Mouse (Mus musculus): Measurements from ENCODE around the gene Prrc2c.
"Not testable (repeated sequence)": the region's sequence is repeated elsewhere in the genome, so short reads cannot be mapped to it uniquely, and the experiment has no call there.

Prrc2c gene

DNA sequence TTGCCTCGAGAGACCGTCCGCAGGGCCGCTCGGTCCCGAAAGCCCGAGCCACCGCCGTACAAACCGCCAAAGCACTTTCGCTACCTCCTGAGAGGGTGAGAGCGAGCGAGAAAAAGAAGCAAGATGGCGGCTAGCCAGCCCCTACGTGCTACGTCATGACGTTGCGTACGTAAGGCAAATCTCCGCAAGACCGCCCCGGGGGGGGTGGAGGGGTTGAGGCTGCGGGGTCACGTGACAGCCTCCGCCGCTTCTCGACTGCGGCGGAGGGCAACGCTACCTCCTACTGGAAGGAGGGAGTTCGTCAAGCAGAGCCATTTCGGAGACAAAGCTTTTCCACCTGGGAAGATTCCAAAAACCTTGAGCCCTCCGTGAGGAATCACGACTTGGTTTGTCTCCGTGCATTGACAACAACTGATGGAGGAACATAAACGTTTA is at the start of gene Prrc2c:
TSS of gene Prrc2c (minus strand) at position 156 of the 435 bp plus-strand sequence.
- peak; percentile 97 for DNase-seq (ENCODE audit: low read depth, low spot score)

- no peak for DNase-seq (ENCODE audit: low read depth, low spot score)
Measured at GRCm38 (mm10) chr1:162785222-162785621, 44.9 kb upstream of the Prrc2c start.

GRCm38 (mm10) chr1:162783669-162784248 is 43.4 kb upstream of the Prrc2c start:
- no peak for DNase-seq (ENCODE audit: low read depth, low spot score)

DNA sequence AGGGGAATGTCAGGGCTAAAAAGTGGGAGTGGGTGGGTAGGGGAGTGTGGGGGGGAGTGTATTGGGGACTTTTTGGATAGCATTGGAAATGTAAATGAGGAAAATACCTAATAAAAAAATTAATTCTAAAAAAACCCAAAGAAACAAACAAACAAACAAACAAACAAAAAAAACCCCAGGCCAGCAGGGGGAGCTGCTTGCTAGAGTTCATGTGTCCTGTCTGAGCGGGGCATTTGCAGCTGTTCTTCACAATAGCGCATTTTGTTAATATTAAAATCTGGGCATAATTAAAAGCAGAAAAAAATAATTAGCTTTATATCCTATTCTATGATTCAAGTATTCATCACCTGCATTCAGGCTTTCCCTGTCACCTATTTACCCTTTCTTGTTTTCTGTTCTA is 40.7 kb upstream of the Prrc2c start:
- DNase-seq (ENCODE audit: low read depth, low spot score), result not testable (repeated sequence)

DNA sequence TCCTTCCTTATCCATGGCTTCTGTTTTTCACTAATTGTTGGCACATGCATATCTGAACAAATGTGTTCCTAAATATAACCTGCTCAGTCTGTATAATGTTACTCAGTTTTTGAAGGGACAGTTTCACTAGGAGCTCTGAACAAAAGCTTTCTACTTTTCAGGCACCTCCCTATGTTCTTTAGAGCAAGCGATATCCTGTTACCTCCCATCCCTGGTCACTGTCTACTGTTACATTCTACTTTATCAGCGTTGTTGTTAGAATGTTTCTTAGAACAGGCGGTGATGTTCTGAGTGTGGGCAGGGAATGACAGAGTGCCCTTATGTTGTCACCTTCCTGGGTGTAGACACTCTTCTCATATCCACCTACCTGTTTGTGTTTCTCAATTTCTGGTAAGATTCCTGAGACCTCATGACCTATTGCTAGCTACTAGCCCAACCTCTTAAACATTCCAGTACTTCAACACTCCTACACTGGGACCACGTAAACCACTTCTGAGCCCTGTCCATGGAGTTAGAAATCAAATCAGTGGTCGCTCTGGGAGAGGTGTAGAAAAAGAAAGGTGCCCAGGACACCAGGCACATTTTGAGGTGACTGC is 37.7 kb upstream of the Prrc2c start:
- DNase-seq (ENCODE audit: low read depth, low spot score), result no peak

DNA sequence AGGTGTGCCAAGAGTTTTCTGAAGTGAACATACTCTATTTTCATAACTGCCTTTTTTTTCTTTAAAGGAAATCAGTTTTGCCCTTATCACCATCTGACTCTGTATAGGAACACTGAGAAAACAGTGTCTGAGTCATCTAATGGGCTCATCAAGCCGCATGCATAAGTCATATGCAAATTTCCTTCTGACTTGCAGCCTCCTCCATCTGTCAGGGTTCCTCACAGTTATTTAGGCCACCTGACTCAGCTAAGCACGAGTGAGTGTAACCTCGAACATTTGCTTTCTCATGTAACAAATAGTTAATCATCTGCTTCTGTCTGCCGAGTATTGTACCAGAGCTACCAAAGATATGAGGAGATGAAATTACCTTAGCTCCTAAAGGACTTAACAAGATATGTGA is 33.3 kb upstream of the Prrc2c start:
- DNase-seq (ENCODE audit: low read depth, low spot score), result no peak

DNA sequence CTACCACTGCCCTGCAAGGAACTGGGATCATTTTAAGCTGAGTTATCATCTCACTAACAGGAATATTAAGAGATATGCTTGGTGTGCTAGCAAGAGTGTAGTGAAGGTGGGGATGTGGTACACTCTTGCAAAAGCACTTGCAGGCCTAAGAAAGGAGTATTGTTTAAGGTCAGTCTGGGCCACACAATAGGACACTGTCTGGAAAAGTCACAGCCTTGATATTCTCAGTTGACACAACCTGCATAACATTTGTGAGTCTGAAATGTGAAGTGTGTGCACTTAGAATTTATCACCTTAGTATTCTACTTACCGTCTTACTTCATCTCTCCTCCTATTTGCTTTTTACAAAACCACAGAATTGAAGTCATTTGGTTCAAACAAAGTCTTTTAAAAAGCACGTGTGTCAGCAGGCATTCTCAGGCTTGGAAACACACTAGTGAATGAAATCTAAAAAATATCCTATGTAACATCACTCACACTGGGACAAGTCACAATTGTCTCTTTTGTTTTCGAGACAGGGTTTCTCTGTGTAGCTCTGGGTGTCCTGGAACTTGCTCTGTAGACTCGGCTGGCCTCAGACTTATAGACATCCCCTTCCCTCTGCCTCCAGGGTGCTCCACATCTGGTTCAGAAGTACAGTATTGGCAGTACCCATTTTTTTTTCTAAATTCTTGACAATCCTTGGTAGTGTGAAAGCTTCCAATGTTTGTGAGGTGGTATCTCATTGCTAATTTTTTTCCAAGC is 31.4 kb upstream of the Prrc2c start:
- no peak for DNase-seq (ENCODE audit: low read depth, low spot score)

GRCm38 (mm10) chr1:162752009-162752408 is 11.7 kb upstream of the Prrc2c start:
- no peak for DNase-seq (ENCODE audit: low read depth, low spot score)

GRCm38 (mm10) chr1:162749607-162750006 is 9.3 kb upstream of the Prrc2c start:
- no peak for DNase-seq (ENCODE audit: low read depth, low spot score)

DNA sequence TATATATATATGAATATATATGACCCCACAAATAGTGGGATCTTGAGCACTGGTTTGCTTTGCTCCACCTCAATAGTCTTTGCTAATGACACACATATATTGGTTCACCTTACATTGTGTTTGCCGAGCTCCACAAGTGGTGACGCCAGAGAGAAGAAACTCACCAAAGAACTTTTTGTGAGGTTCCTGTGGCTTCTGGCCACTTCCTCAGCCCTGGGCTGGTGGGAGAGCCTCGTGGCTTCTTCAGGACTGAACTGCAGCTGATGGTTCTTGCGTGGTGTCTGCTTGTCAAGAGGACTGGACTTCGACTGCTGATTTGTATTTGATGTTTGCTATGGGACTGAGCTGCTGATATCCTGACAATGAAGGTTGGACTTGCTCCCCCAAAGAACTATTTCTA is 8.4 kb upstream of the Prrc2c start:
- DNase-seq (ENCODE audit: low read depth, low spot score), result no peak

DNA sequence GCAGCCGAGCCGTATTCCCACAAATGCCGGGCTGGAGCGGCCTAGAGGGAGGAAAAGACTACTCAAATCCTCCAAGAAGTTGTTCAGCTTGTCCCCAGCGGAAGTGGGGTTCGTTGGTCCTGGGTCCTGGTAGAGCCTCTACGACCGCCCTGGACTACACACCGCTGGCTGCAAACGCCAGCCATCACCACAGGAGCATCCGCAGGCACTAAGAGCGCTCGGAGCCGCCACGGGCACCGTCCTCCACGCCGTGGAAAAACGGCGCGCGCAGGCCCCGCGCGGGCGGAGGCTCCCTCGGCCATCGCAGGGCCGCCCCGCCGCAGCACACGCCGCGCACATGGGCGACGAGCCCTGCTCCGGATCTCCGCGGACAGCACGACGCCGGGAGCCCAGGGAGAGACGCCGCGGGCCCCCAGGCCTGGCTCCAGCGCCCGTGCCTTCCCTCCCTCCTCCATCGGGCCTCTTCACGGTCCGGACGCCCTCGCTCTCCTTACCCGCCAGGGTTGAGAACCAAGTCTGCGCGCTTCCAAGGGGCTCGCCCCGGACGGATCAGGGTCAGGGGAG is 443 bp downstream of the Prrc2c start:
- no peak for DNase-seq (ENCODE audit: low read depth, low spot score)

GRCm38 (mm10) chr1:162739406-162739805 is 950 bp downstream of the Prrc2c start:
- no peak for DNase-seq (ENCODE audit: low read depth, low spot score)

DNA sequence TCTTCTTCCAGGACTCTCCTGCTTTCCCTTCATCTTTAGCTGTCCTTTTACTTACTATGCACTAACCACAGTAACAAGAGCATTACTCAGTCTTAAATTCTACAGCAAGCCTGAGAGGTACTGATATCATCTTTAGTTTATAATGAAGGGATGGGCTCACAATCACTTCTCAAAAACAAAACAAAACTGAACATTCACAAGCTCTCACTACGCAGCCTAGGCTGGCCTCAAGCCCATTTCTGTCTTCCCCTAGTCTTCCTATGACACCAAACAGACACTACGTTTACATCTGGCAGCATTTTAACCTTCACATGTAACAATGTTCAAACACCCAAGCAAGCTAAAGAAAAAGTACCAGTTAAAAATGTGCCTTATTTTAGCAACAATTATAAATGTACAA is 1.9 kb downstream of the Prrc2c start:
- no peak for DNase-seq (ENCODE audit: low read depth, low spot score)

- DNase-seq (ENCODE audit: low read depth, low spot score), result no peak
Measured at GRCm38 (mm10) chr1:162735084-162735483, 5.3 kb downstream of the Prrc2c start.

DNA sequence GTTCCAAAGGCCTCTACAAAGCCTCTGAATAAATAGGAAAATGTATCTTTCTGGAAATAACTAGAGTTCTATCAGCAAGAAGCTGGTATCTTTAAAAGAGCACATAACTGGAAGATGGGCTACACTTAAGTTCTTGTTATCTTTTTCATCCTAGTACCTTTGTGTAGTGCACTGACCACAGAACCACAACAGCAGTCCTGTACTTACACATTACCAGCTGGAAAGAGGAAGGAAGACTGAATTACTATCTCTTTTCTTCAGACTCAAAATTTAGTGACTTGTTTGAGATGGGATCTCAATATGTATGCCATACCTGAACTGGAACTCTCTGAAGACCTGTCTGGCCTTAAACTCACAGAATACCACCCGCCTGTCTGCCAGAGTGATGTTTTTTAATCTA is 6.1 kb downstream of the Prrc2c start:
- DNase-seq (ENCODE audit: low read depth, low spot score), result no peak

GRCm38 (mm10) chr1:162732041-162732440 is 8.3 kb downstream of the Prrc2c start:
- no peak for DNase-seq (ENCODE audit: low read depth, low spot score)

DNA sequence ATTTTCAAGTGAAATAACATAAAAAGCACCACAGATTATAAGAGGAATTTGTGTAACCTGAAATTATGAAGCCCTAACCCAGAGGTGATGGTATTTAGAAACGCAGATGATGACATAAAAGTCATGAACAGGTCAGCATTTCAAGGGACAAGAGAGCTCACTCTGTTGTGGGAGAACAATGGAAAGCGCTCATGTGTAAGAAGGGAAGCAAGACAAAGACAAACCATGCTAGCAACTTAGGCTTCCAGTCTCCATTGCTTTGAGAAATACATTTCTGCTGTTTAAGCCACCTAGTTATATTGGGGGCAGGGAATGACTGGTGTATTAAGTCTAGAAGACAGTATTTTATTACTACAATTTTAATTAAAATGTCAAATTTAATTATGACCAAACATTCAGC is 10.9 kb downstream of the Prrc2c start:
- no peak for DNase-seq (ENCODE audit: low read depth, low spot score)

- no peak for DNase-seq (ENCODE audit: low read depth, low spot score)
Measured at GRCm38 (mm10) chr1:162727981-162728380, 12.4 kb downstream of the Prrc2c start.

GRCm38 (mm10) chr1:162723610-162724009 is 16.7 kb downstream of the Prrc2c start:
- DNase-seq (ENCODE audit: low read depth, low spot score), result no peak

- DNase-seq (ENCODE audit: low read depth, low spot score), result no peak
Measured at GRCm38 (mm10) chr1:162720645-162721044, 19.7 kb downstream of the Prrc2c start.

GRCm38 (mm10) chr1:162700389-162701066 is 39.8 kb downstream of the Prrc2c start:
- no peak for DNase-seq (ENCODE audit: low read depth, low spot score)

- no peak for DNase-seq (ENCODE audit: low read depth, low spot score)
Measured at GRCm38 (mm10) chr1:162697866-162698265, 42.5 kb downstream of the Prrc2c start.

Measured in brain, embryonic 18.5 days (tissue).